Mouse (Mus musculus) stomach, embryonic 16.5 days (tissue): ENCODE measurements at regions not wholly inside any gene's neighbourhood (a gene's known extent, or its start where the extent isn't known, plus 50 kb on each side); places are given as distances from the start of the nearest gene placed in this dataset.

Source experiments
- ATAC-seq: fragments of 200-750 bp; cut with Nextera tagmentation; 2 replicates; pipeline ENCODE4 v1.8.0; 2017; ENCODE audit warnings: moderate number of reproducible peaks, moderate TSS enrichment; ENCODE audit not compliant: insufficient read depth, low FRiP score
- H3K27ac ChIP-seq: fragments of 300-500 bp; sonication (generic); 2 replicates; pipeline ENCODE4 v1.5.1; 2014; ENCODE audit warnings: low read length
- H3K27me3 ChIP-seq: fragments of 300-500 bp; sonication (generic); 2 replicates; pipeline ENCODE4 v1.6.1; 2014; ENCODE audit warnings: low read length, control low read depth, mixed read lengths; ENCODE audit not compliant: control insufficient read depth, insufficient read depth
- H3K36me3 ChIP-seq: fragments of 300-500 bp; sonication (generic); 2 replicates; pipeline ENCODE4 v1.6.1; 2014; ENCODE audit warnings: low read length; ENCODE audit not compliant: control insufficient read depth, insufficient read depth
- H3K4me1 ChIP-seq: fragments of 300-500 bp; sonication (generic); 2 replicates; pipeline ENCODE4 v1.6.1; 2014; ENCODE audit warnings: low read length, control low read depth, mixed read lengths; ENCODE audit not compliant: control insufficient read depth, insufficient read depth
- H3K4me2 ChIP-seq: fragments of 300-500 bp; sonication (generic); 2 replicates; pipeline ENCODE4 v1.6.1; 2014; ENCODE audit warnings: low read depth, low read length, mixed read lengths
- H3K4me3 ChIP-seq: fragments of 300-500 bp; sonication (generic); replicated peaks from 2 replicates; pipeline ENCODE4 v1.5.1; 2014; ENCODE audit warnings: mild to moderate bottlenecking, low read length
- H3K9ac ChIP-seq: fragments of 300-500 bp; sonication (generic); 2 replicates; pipeline ENCODE4 v1.6.1; 2014; ENCODE audit warnings: low read length
- H3K9me3 ChIP-seq: fragments of 300-500 bp; sonication (generic); replicated peaks from 2 replicates; pipeline ENCODE4 v1.6.1; 2016; ENCODE audit warnings: low read length, control low read depth; ENCODE audit not compliant: control insufficient read depth
- WGBS: fragments of 180-500 bp; shearing (Covaris S2); extraction: QIAGEN DNeasy Blood & Tissue Kit; methylation state at CpG from one replicate; pipeline ENCODE4 v1.1.7; 2014; 5-methylcytosine and 5-hydroxymethylcytosine counted together

DNA sequence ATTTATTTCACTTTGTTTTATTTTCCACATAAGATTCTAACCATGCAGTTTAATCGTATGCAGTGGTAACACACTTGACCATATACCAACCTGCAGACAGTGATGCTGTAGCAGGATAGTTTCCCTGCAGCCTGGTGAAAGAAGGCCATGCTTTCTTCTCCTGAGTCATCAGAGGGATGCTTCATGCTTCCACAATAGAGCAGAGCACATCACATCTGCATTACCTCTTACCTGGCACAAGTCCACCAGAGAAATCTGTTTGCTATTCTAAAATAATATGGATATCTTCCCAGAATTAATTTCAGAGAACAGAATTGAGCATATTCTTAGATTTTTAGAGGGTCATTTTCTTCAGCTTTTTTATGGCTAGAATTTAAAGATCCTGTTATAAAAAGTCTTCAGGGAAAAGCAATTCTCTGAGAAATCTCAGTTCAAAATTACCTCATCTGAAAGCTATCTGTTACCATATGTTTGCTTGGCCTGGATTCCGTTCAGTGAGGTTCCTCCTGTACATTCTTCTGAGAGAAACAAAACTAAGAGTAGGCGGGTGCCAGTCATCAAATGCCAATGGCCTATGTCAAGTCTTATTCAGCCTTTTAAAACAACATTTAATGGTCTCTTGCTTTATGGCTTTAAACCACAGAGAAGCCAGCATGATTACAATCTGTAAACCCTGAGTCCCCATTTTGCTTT is 87.3 kb upstream of the Arsj start:
- Histone ChIP-seq H3K36me3 (no peaks in the 10 kb centered on the region), H3K9ac (no peak overlapping the region), H3K4me2 (no peak overlapping the region), H3K4me3 (no peak overlapping the region), H3K4me1 (no peaks in the 10 kb centered on the region), H3K9me3 (no peaks in the 10 kb centered on the region), H3K27ac (no peak overlapping the region), H3K27me3 (no peaks in the 10 kb centered on the region)
- ATAC-seq: no peak
- WGBS: 63% methylated on average over 3 of the region's 3 CpGs

DNA sequence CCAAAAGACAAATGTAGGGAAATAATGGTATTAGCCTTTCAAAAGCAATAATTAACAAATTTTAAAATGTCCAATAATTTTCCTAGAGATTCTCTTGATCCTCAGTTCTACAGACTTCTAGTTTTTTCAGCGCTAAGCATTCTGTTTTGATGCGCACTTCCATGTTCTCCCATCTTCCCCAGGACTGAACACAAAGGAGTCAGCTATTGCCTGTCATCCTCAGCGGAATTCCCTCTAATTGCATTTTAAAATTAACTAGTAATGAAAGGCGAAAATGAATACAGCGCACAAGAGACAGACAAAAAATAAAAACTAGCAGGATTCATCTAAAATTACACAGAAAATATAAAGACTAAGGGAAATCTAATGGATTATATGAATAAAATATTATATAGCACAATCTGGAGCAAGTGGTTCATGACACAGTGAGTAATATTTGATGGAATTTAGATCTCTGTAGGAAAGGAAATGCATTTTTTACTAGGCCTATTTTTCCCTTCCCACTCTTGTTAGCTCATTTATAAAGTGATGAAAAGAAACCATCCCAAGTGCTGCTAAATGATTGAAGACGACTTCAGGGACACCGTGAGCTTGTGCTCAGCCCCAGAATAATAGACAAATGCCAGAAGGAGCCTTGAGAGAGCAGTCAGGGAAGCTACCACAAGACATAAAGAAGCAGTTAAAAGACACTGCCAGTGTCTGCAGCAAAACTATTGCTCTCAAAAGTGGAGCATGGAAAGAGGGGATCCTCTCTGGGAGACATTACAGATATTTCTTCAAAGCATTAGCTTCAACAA is 79.0 kb upstream of the Arsj start:
- 79% methylated on average over 7 of the region's 7 CpGs for WGBS
- Histone ChIP-seq H3K9ac (no peak overlapping the region), H3K36me3 (no peaks in the 10 kb centered on the region), H3K27me3 (no peaks in the 10 kb centered on the region), H3K9me3 (no peaks in the 10 kb centered on the region), H3K4me1 (no peaks in the 10 kb centered on the region), H3K4me3 (no peak overlapping the region), H3K4me2 (no peak overlapping the region), H3K27ac (no peak overlapping the region)
- no peak for ATAC-seq

DNA sequence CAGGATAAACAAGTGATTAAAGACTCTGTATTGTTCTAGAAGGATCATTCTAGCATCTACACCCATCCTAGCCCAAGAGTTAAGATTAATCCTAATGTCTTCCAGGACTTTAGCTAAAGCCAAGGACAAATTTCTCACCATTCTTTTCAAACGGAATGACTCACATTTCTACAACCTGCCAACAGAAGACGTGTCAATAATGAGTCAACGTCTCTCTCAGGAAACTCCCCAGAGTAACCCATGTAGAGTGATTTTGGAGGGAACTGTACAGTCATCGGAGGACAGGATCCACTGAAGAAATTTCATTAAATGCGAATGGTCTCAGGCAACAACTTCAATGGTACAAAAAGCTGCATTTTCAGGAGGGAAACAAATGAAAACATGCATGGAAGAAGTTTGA is 71.2 kb upstream of the Arsj start:
- H3K27ac ChIP-seq: no peak overlapping the region
- H3K4me3 ChIP-seq: no peak overlapping the region
- no peaks in the 10 kb centered on the region for H3K9me3 ChIP-seq
- H3K9ac ChIP-seq: no peak overlapping the region
- H3K27me3 ChIP-seq: no peaks in the 10 kb centered on the region
- 67% methylated on average over 5 of the region's 5 CpGs for WGBS
- no peaks in the 10 kb centered on the region for H3K4me1 ChIP-seq
- no peaks in the 10 kb centered on the region for H3K36me3 ChIP-seq
- no peak overlapping the region for H3K4me2 ChIP-seq
- no peak for ATAC-seq

DNA sequence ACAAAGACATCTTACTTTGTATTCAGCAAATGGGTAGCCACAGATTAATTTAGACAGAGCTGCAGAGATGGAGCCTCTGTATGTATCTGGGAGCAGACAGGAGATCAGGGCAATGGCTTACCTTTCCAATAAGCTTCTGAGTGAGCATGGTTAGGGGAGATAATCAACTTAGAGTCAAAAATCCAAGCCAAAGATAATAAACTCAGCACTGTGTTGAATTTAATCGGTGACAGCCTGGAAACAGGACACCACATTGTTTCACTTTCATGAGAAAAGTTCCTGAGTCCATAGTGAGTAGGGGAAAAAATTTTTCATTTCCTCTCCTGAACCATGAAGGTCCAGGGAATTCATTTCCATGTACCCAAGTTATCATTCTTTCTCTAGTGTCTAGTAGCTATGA is 70.7 kb upstream of the Arsj start:
- H3K27ac ChIP-seq: no peak overlapping the region
- no peak overlapping the region for H3K4me3 ChIP-seq
- H3K27me3 ChIP-seq: no peaks in the 10 kb centered on the region
- no peaks in the 10 kb centered on the region for H3K36me3 ChIP-seq
- WGBS: 72% methylated on average over 1 of the region's 1 CpGs
- H3K9me3 ChIP-seq: no peaks in the 10 kb centered on the region
- no peak for ATAC-seq
- no peaks in the 10 kb centered on the region for H3K4me1 ChIP-seq
- H3K9ac ChIP-seq: no peak overlapping the region
- no peak overlapping the region for H3K4me2 ChIP-seq

GRCm38 (mm10) chr3:126293645-126294044 is 69.8 kb upstream of the Arsj start:
- WGBS: 75% methylated on average over 4 of the region's 4 CpGs
- Histone ChIP-seq H3K36me3 (no peaks in the 10 kb centered on the region), H3K4me2 (no peak overlapping the region), H3K4me1 (no peaks in the 10 kb centered on the region), H3K27me3 (no peaks in the 10 kb centered on the region), H3K9ac (no peak overlapping the region), H3K4me3 (no peak overlapping the region), H3K27ac (no peak overlapping the region), H3K9me3 (no peaks in the 10 kb centered on the region)
- ATAC-seq: no peak

DNA sequence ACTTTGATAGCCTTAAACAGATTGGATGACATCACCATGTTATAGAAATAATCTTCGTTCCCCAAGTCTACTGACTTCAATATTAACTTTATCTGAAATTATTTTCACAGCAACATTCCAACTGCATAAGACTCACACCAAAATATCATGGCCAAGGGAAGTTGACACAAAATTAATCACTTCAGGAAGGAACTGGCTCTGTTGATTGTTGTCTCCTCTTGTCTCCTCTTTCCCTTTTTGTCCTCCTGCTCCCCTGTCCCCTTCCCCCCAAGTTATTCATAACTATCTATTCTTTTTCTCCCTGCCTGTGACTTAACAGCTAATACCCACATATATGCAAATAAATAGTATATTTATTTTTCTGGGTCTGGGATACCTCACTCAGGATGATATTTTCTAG is 67.6 kb upstream of the Arsj start:
- Histone ChIP-seq H3K4me2 (no peak overlapping the region), H3K36me3 (no peaks in the 10 kb centered on the region), H3K9me3 (no peaks in the 10 kb centered on the region), H3K4me1 (no peaks in the 10 kb centered on the region), H3K27me3 (no peaks in the 10 kb centered on the region), H3K4me3 (no peak overlapping the region), H3K9ac (no peak overlapping the region), H3K27ac (no peak overlapping the region)
- no peak for ATAC-seq
- WGBS: 85% methylated on average over 1 of the region's 1 CpGs

- ATAC-seq: no peak
- Histone ChIP-seq H3K9ac (no peak overlapping the region), H3K4me3 (no peak overlapping the region), H3K27ac (no peak overlapping the region), H3K4me2 (no peak overlapping the region), H3K9me3 (no peaks in the 10 kb centered on the region), H3K36me3 (no peaks in the 10 kb centered on the region), H3K27me3 (no peaks in the 10 kb centered on the region), H3K4me1 (no peaks in the 10 kb centered on the region)
- WGBS: 66% methylated on average over 3 of the region's 3 CpGs
Measured at GRCm38 (mm10) chr3:126299257-126299656, 64.2 kb upstream of the Arsj start.

- Histone ChIP-seq H3K27ac (no peak overlapping the region), H3K4me1 (no peaks in the 10 kb centered on the region), H3K4me3 (no peak overlapping the region), H3K9me3 (no peaks in the 10 kb centered on the region), H3K4me2 (no peak overlapping the region), H3K27me3 (no peaks in the 10 kb centered on the region), H3K9ac (no peak overlapping the region), H3K36me3 (no peaks in the 10 kb centered on the region)
- no peak for ATAC-seq
Measured at GRCm38 (mm10) chr3:126308303-126308702, 55.2 kb upstream of the Arsj start.
